Mouse (Mus musculus): ENCODE measurements around the gene Il1rn. TPM values are rescaled to one million over a fixed set of nuclear protein-coding genes. Genes with fewer than 3 reads are reported as not detected.

Il1rn gene
- polyA plus RNA-seq, 1 experiment from 2014 or later: 1.0 TPM

DNA sequence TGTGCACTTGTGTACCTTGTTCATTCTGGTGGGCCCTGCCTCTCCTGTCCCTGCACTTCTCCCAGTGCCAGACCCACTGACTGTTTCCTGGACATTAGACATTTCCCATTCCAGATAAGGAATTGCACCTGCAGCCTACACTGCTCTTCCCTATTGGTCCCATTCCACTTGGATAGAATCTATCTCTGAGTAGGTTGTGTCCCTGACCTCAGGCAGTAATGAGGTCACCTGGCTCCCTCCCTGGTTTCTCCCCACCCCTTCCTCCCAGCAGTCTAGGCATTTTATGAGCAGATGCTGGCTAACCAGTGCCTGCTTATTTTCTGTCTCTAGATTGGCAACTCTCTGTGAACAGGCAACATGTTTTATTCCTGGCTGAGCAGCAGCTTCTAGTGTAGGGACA, 47.7 kb downstream of the Il1rn start:
- H3K27ac ChIP-seq: no peak overlapping the region; the same call in 1 of the 2 replicates

DNA sequence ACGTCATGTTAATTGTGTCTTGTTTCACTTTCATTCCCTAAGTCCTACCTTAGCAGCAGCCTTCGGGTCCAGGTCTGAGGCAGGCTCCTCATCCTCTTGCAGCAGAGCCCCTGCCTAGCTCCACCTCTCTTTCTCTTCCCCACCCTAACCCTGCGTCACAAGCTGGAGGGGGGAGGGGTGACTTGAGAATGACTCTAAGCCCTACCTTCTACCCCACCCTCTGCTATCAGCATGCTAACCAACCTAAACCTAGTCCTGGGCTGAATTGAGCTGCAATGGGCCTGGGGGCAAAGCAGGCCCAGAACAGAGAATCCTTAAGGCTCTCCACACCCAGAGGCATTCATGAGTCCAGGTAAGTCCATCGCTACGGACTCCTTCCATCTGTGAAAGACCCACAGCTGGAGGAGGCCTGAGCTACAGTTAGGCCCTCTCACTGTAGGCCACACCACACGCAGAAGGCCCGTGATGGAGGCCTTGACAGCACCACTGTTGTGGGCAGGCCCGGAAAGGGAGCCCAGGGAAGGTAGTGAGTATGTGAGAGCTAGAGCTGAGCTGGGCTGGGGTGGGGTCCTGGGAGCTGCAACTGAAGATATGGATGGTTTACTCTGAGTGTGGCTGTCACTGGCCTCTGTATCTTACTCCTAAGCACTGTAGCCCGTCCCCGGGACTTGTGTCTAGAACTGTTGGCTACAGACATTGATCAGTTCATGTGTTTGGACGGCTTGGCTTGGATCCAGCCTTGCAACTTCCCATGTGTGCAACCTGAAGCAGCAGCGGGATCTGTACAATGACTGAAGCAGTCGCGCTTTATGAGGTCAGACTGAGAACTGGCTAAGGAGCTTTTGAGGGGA, 48.7 kb downstream of the Il1rn start:
- Histone ChIP-seq H3K4me1 (peaks cover 80% of the 10 kb centered on the region), H3K4me3 (peak overlapping the region; percentile 64), H3K9ac (peak overlapping the region; percentile 71), H3K27me3 (replicated peaks) (no peaks in the 10 kb centered on the region), H3K36me3 (peaks cover 5% of the 10 kb centered on the region; the same call in 1 of the 2 replicates), H3K9me3 (replicated peaks) (no peaks in the 10 kb centered on the region), H3K4me2 (peak overlapping the region; percentile 78), H3K27ac (peak overlapping the region; percentile 90)
- peak; percentile 94 for ATAC-seq
- 33% methylated on average over 14 of the region's 14 CpGs for WGBS (ENCODE audit: insufficient replicate concordance)

More for the DNA sequence above, 47.7 kb downstream of the Il1rn start:
- Histone ChIP-seq H3K36me3 (peaks cover 2% of the 10 kb centered on the region; the same call in 1 of the 2 replicates), H3K4me2 (peak overlapping the region; percentile 78), H3K4me1 (peaks cover 72% of the 10 kb centered on the region), H3K27me3 (replicated peaks) (no peaks in the 10 kb centered on the region), H3K9ac (no peak overlapping the region), H3K9me3 (replicated peaks) (no peaks in the 10 kb centered on the region), H3K4me3 (no peak overlapping the region)
- no peak for ATAC-seq

DNA sequence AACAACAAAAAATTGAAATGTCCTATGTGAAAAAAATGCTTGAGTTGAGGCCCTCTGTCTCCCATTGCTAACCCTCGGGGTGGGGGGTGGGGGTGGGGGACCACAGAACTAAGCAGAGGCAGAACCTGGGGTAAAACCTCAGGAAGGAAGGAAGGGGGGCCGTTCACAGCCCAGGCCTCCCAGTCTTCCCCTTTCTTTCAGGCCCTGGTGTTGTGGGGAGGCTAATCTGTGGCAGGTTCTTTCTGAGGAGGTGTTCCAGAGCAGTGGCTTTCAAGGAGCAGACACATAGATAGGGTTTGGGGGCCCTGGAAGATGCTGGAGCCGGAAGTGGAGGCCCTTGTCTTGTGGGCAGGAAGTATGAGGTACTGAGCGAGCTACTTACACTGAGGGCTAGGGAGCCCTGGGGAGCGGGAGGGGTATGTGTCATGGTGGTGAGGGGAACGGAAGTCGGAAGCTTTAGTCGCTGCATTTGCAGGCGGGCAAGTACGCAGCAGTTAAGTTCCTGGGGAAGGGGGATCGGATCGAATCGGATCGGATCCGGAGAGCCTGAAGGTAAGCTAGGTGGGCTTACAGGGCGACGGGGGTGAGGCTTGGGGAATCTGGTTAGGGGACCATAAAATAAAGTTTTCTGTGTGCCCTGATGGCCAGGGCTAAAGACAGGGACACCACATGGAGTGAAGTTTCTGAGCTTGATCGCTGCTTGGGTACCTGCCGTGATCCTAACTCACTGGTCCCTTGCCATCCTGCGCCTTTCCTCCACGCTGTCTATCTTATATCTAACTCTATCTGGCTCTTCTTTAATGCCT, 49.7 kb downstream of the Il1rn start:
- Histone ChIP-seq H3K4me2 (peak overlapping the region; percentile 78), H3K36me3 (peaks cover 10% of the 10 kb centered on the region; the same call in 1 of the 2 replicates), H3K27ac (peak overlapping the region; percentile 90), H3K27me3 (replicated peaks) (no peaks in the 10 kb centered on the region), H3K9ac (peak overlapping the region; percentile 71), H3K9me3 (replicated peaks) (no peaks in the 10 kb centered on the region), H3K4me3 (peak overlapping the region; percentile 64), H3K4me1 (peaks cover 82% of the 10 kb centered on the region)
- peak; percentile 50 for ATAC-seq
- 20% methylated on average over 21 of the region's 21 CpGs for WGBS (ENCODE audit: insufficient replicate concordance)

DNA sequence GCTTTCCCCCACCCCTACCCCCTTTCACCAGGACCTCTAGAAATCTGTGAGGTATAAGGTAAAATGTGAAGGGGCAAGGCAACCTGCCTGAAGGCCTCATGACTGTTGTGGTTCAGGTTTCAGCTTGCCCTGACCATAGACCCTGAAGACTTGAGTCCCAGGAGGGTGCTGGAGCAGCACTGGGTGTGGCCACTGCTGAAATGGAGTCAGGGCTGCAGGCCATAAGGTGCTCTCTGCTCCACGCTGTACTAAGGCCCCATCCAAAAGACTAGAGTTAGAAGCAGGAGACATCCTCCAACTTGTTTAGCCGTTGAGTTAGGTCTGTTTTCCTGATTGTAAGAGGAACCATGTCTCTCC, 50.3 kb downstream of the Il1rn start:
- peaks cover 82% of the 10 kb centered on the region for H3K4me1 ChIP-seq
- no peak for ATAC-seq
- no peaks in the 10 kb centered on the region for H3K27me3 ChIP-seq (replicated peaks)
- H3K9ac ChIP-seq: peak overlapping the region; percentile 71
- H3K36me3 ChIP-seq: peaks cover 11% of the 10 kb centered on the region; the same call in 1 of the 2 replicates
- H3K9me3 ChIP-seq (replicated peaks): no peaks in the 10 kb centered on the region
- peak overlapping the region; percentile 78 for H3K4me2 ChIP-seq
- 35% methylated on average over 2 of the region's 2 CpGs for WGBS (ENCODE audit: insufficient replicate concordance)
- H3K4me3 ChIP-seq: peak overlapping the region; percentile 64
- peak overlapping the region; percentile 90 for H3K27ac ChIP-seq

DNA sequence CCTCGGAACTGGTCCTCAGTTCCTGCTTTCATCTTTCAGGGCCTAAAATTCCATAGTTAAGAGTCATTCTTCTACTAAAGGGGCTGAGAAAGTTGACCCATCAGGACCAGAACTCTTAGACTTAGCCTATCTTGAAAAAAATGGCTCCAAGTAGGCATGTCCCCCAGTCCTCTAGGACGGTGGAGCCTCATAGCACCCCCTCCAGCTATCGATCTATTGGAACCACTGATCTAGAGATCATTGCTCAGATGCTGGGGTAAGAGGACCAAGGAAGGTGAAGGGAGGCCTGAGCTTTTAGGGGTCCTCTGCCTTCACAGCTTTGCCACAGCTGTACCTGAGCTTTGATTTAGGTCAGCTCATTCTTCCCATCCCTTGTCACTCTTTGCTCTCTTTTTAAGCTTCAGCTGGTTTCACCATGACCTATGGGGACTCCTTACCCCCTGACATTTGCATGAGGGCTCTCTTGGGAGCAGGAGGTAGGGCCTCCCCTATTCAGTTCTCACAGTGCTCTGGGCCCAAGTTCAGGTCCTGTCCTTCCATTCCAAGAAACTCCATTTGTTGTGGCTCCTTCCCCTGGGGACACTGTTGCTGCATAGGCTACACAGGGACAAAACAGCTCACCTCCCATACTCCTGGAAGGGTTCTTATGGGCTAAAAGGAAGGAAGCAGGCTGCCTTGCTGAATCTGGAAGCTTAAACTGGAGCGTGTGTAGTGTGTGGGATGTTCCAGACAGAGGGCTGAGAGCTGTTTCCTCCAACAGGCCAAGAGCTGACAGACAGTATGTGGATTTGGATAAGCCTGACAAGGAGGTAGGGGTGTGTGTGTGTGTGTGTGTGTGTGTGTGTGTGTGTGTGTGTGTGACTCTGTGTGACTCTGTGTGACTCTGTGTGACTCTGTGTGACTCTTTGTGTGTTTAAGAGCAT, 51.0 kb downstream of the Il1rn start:
- H3K9ac ChIP-seq: 0 out of 2 replicates have a peak overlapping the region, but pooled peaks have one; percentile 71

DNA sequence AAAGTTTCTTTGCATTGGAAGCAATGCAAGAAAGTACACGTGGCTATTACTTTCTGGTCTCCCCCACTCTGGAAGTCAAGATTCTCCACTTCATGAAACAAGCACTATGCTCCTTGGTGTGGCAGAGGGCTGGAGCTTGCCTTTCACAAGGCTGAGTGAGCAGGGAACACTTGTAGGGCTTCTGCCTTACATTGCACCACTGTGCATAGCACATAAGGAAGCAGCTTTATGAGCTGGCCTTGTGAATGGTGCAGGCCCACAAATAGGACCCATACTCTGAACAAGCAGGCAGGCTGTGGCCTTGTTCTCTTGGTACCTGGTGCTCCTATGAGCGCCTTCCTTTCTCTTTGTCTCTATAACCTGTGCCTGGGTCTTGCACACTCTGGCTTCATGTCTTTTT, 56.6 kb downstream of the Il1rn start:
- Histone ChIP-seq H3K4me2 (no peak overlapping the region), H3K9ac (no peak overlapping the region), H3K4me1 (peaks cover 23% of the 10 kb centered on the region), H3K4me3 (no peak overlapping the region), H3K9me3 (replicated peaks) (no peaks in the 10 kb centered on the region), H3K36me3 (peaks cover 61% of the 10 kb centered on the region), H3K27ac (no peak overlapping the region), H3K27me3 (replicated peaks) (no peaks in the 10 kb centered on the region)
- no peak for ATAC-seq
- WGBS (ENCODE audit: insufficient replicate concordance): 66% methylated on average over 2 of the region's 2 CpGs

More for the DNA sequence above, 51.0 kb downstream of the Il1rn start:
- peak overlapping the region; percentile 78 for H3K4me2 ChIP-seq
- H3K36me3 ChIP-seq: peaks cover 16% of the 10 kb centered on the region; the same call in 1 of the 2 replicates
- H3K9me3 ChIP-seq (replicated peaks): no peaks in the 10 kb centered on the region
- peaks cover 78% of the 10 kb centered on the region for H3K4me1 ChIP-seq
- H3K4me3 ChIP-seq: peak overlapping the region; percentile 64
- 51% methylated on average over 4 of the region's 4 CpGs for WGBS (ENCODE audit: insufficient replicate concordance)
- H3K27ac ChIP-seq: no peak overlapping the region
- ATAC-seq: no peak
- H3K27me3 ChIP-seq (replicated peaks): no peaks in the 10 kb centered on the region

DNA sequence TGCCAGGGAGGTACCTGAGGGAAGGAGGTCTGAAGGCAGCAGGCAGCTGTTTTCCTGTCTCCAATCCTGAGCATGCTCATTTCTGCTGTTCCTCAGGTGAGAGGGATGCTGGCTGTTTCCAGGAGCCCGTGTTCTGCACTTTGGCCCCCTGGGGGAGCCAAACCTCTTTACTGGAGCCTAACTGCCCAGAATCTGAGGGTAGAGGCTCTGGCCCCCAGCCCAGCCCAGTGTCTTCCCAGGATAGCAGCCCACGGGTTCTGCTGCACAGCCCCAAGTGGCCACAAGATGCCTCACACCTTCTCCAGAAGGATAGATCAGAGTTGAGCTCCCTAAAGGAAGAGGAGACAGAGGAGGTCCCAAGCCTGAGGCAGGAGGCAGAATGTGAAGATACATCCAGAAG, 60.5 kb downstream of the Il1rn start:
- no peak for ATAC-seq
- H3K4me2 ChIP-seq: no peak overlapping the region
- H3K9ac ChIP-seq: no peak overlapping the region
- H3K27ac ChIP-seq: no peak overlapping the region
- no peaks in the 10 kb centered on the region for H3K4me1 ChIP-seq
- H3K36me3 ChIP-seq: peaks cover 86% of the 10 kb centered on the region
- WGBS (ENCODE audit: insufficient replicate concordance): 41% methylated on average over 2 of the region's 2 CpGs
- H3K27me3 ChIP-seq (replicated peaks): no peaks in the 10 kb centered on the region
- no peak overlapping the region for H3K4me3 ChIP-seq
- no peaks in the 10 kb centered on the region for H3K9me3 ChIP-seq (replicated peaks)

DNA sequence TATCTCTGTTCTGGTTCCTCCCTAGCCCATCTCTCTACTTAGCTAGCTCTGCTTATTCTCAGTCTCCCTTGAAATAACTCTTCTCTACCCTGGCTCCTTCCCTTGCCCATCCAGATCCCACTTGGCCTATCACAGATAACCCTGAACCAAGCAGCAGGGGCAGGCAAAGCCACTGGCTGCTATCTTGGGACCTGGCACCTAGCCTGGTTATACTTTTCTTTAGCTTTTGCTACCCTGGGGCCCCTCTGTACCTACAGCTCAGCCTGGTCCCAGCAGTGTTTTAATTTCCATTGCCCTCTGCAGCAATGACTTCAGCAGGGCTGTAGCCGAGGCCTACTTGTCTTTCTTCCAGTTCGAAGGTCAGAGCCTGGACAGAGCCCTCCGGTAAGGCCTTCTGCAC, 64.1 kb downstream of the Il1rn start:
- no peaks in the 10 kb centered on the region for H3K27me3 ChIP-seq (replicated peaks)
- H3K9ac ChIP-seq: no peak overlapping the region
- no peak overlapping the region for H3K4me3 ChIP-seq
- no peaks in the 10 kb centered on the region for H3K4me1 ChIP-seq
- peaks cover 92% of the 10 kb centered on the region for H3K36me3 ChIP-seq
- no peak for ATAC-seq
- no peaks in the 10 kb centered on the region for H3K9me3 ChIP-seq (replicated peaks)
- no peak overlapping the region for H3K27ac ChIP-seq
- 81% methylated on average over 3 of the region's 3 CpGs for WGBS (ENCODE audit: insufficient replicate concordance)
- no peak overlapping the region for H3K4me2 ChIP-seq

Other genes with a start within 250 kb of the Il1rn start
- gene Tbpl2, start 240.3 kb upstream of the Il1rn start, polyA plus RNA-seq (2016; fragmentation: Nextera tagmentation; extraction: Ambion mirVana): not detected in 2 replicates
- gene Il1f8, start 183.7 kb upstream of the Il1rn start, polyA plus RNA-seq (2016; fragmentation: Nextera tagmentation; extraction: Ambion mirVana): not detected in 2 replicates
- gene Il1f9, start 150.4 kb upstream of the Il1rn start, polyA plus RNA-seq (2016; fragmentation: Nextera tagmentation; extraction: Ambion mirVana): not detected in 2 replicates
- not detected in 2 replicates for gene Il1f6, start 121.4 kb upstream of the Il1rn start, polyA plus RNA-seq (2016; fragmentation: Nextera tagmentation; extraction: Ambion mirVana)
- not detected in 2 replicates for gene Il1f5, start 59.9 kb upstream of the Il1rn start, polyA plus RNA-seq (2016; fragmentation: Nextera tagmentation; extraction: Ambion mirVana)
- not detected in 2 replicates for gene Il1f10, start 45.7 kb upstream of the Il1rn start, polyA plus RNA-seq (2016; fragmentation: Nextera tagmentation; extraction: Ambion mirVana)
- 13.1 and 13.2 TPM in 2 replicates for gene Psd4, start 30.7 kb downstream of the Il1rn start, polyA plus RNA-seq (2016; fragmentation: Nextera tagmentation; extraction: Ambion mirVana)
- not detected in 2 replicates for gene Pax8, start 138.7 kb downstream of the Il1rn start, polyA plus RNA-seq (2016; fragmentation: Nextera tagmentation; extraction: Ambion mirVana)